Mouse (Mus musculus) kidney, embryonic 14.5 days (tissue): ENCODE results near the gene Amdhd1. TPM values are rescaled to one million over a fixed set of nuclear protein-coding genes. Genes with fewer than 3 reads are reported as not detected.

ENCODE experiments used
- ATAC-seq: fragments of 200-750 bp; cut with Nextera tagmentation; 2 replicates; pipeline ENCODE4 v1.8.0; 2017; ENCODE audit warnings: moderate number of reproducible peaks, mild to moderate bottlenecking, moderate TSS enrichment, moderate library complexity; ENCODE audit not compliant: low FRiP score, low TSS enrichment
- H3K27ac ChIP-seq: fragments of 300-500 bp; sonication (generic); 2 replicates; pipeline ENCODE4 v1.5.1; 2014; ENCODE audit warnings: low read depth, mild to moderate bottlenecking, low read length, moderate library complexity, mixed read lengths
- H3K27me3 ChIP-seq: fragments of 300-500 bp; sonication (generic); 2 replicates; pipeline ENCODE4 v1.6.1; 2014; ENCODE audit warnings: mild to moderate bottlenecking, low read length; ENCODE audit not compliant: control insufficient read depth, insufficient read depth
- H3K36me3 ChIP-seq: fragments of 300-500 bp; sonication (generic); 2 replicates; pipeline ENCODE4 v1.6.1; 2014; ENCODE audit warnings: low read length, mixed read lengths; ENCODE audit not compliant: control insufficient read depth, insufficient read depth
- H3K4me1 ChIP-seq: fragments of 300-500 bp; sonication (generic); 2 replicates; pipeline ENCODE4 v1.6.1; 2014; ENCODE audit warnings: low read length, mixed read lengths; ENCODE audit not compliant: control insufficient read depth, insufficient read depth
- H3K4me2 ChIP-seq: fragments of 300-500 bp; sonication (generic); replicated peaks from 2 replicates; pipeline ENCODE4 v1.6.1; 2014; ENCODE audit warnings: low read depth, mild to moderate bottlenecking, low read length
- H3K4me3 ChIP-seq: fragments of 300-500 bp; sonication (generic); 2 replicates; pipeline ENCODE4 v1.5.1; 2014; ENCODE audit warnings: mild to moderate bottlenecking, low read length
- H3K9ac ChIP-seq: fragments of 300-500 bp; sonication (generic); 2 replicates; pipeline ENCODE4 v1.6.1; 2014; ENCODE audit warnings: low read depth, mild to moderate bottlenecking, low read length, moderate library complexity
- H3K9me3 ChIP-seq: fragments of 300-500 bp; sonication (generic); 2 replicates; pipeline ENCODE4 v1.6.1; 2016; ENCODE audit warnings: low read length; ENCODE audit not compliant: control insufficient read depth
- WGBS: fragments of 180-500 bp; shearing (Covaris S2); extraction: QIAGEN DNeasy Blood & Tissue Kit; methylation state at CpG from one replicate; pipeline ENCODE4 v1.1.7; 2014; 5-methylcytosine and 5-hydroxymethylcytosine counted together
- polyA plus RNA-seq: library from polyadenylated mRNA; unstranded; fragments of >200 nt; fragmentation: Nextera tagmentation; extraction: Ambion mirVana; gene quantifications from 2 replicates; pipeline ENCODE4 v1.2.1, GENCODE M21; 2014

The Amdhd1 gene
- polyA plus RNA-seq, 1 experiment from 2014 or later: 0.76 TPM

- 70% methylated on average over 5 of the region's 5 CpGs for WGBS
Measured at GRCm38 (mm10) chr10:93544172-93544571, 4.3 kb upstream of the Amdhd1 start.

GRCm38 (mm10) chr10:93543176-93543575 lies 3.3 kb upstream of the Amdhd1 start:
- no peaks in the 10 kb centered on the region for H3K27me3 ChIP-seq
- ATAC-seq: no peak
- H3K4me1 ChIP-seq: peaks cover 12% of the 10 kb centered on the region
- H3K36me3 ChIP-seq: no peaks in the 10 kb centered on the region
- H3K27ac ChIP-seq: no peak overlapping the region
- H3K4me3 ChIP-seq: no peak overlapping the region
- WGBS: 61% methylated on average over 6 of the region's 6 CpGs
- no peaks in the 10 kb centered on the region for H3K9me3 ChIP-seq
- no peak overlapping the region for H3K9ac ChIP-seq
- no peak overlapping the region for H3K4me2 ChIP-seq

More at GRCm38 (mm10) chr10:93544172-93544571, 4.3 kb upstream of the Amdhd1 start:
- Histone ChIP-seq H3K27ac (no peak overlapping the region), H3K4me2 (no peak overlapping the region), H3K9me3 (no peaks in the 10 kb centered on the region), H3K4me1 (peaks cover 7% of the 10 kb centered on the region), H3K27me3 (no peaks in the 10 kb centered on the region), H3K36me3 (no peaks in the 10 kb centered on the region), H3K9ac (no peak overlapping the region), H3K4me3 (no peak overlapping the region)
- no peak for ATAC-seq

GRCm38 (mm10) chr10:93542356-93542755 lies 2.5 kb upstream of the Amdhd1 start:
- Histone ChIP-seq H3K36me3 (no peaks in the 10 kb centered on the region), H3K4me2 (no peak overlapping the region), H3K27ac (no peak overlapping the region), H3K4me3 (no peak overlapping the region), H3K9ac (no peak overlapping the region), H3K27me3 (no peaks in the 10 kb centered on the region), H3K9me3 (no peaks in the 10 kb centered on the region), H3K4me1 (peaks cover 12% of the 10 kb centered on the region)
- no peak for ATAC-seq
- 69% methylated on average over 4 of the region's 4 CpGs for WGBS

GRCm38 (mm10) chr10:93541585-93541984 lies 1.8 kb upstream of the Amdhd1 start:
- Histone ChIP-seq H3K4me3 (no peak overlapping the region), H3K36me3 (no peaks in the 10 kb centered on the region), H3K4me1 (peaks cover 12% of the 10 kb centered on the region), H3K27me3 (no peaks in the 10 kb centered on the region), H3K9me3 (no peaks in the 10 kb centered on the region), H3K27ac (no peak overlapping the region), H3K4me2 (no peak overlapping the region), H3K9ac (no peak overlapping the region)
- WGBS: 39% methylated on average over 1 of the region's 1 CpGs
- no peak for ATAC-seq

- Histone ChIP-seq H3K27me3 (no peaks in the 10 kb centered on the region; the same call in 1 of the 2 replicates), H3K4me2 (peak within 1 kb of the TSS; percentile 78), H3K4me3 (peak within 1 kb of the TSS; percentile 40), H3K4me1 (peaks cover 12% of the 10 kb centered on the region), H3K27ac (no peak within 1 kb of the TSS), H3K9ac (peak within 1 kb of the TSS; percentile 37; the same call in 1 of the 2 replicates), H3K36me3 (no peaks in the 10 kb centered on the region), H3K9me3 (no peaks in the 10 kb centered on the region)
- ATAC-seq: no peak
- WGBS: 74% methylated on average over 17 of the region's 17 CpGs
Measured at GRCm38 (mm10) chr10:93540431-93541210, 788 bp upstream of the Amdhd1 start, which contains the start of gene Ccdc38. Ccdc38 (plus strand) TSS chr10:93540632.

- Histone ChIP-seq H3K9me3 (no peaks in the 10 kb centered on the region), H3K4me3 (no peak overlapping the region), H3K9ac (no peak overlapping the region), H3K27me3 (no peaks in the 10 kb centered on the region; the same call in 1 of the 2 replicates), H3K4me2 (no peak overlapping the region), H3K27ac (no peak overlapping the region), H3K36me3 (no peaks in the 10 kb centered on the region), H3K4me1 (peaks cover 15% of the 10 kb centered on the region)
- WGBS: 25% methylated on average over 6 of the region's 6 CpGs
- no peak for ATAC-seq
Measured at GRCm38 (mm10) chr10:93538818-93539217, 1.0 kb downstream of the Amdhd1 start.

GRCm38 (mm10) chr10:93538287-93538686 lies 1.5 kb downstream of the Amdhd1 start:
- no peak overlapping the region for H3K27ac ChIP-seq
- 68% methylated on average over 2 of the region's 2 CpGs for WGBS
- no peak for ATAC-seq

GRCm38 (mm10) chr10:93525329-93525728 lies 14.5 kb downstream of the Amdhd1 start:
- H3K27me3 ChIP-seq: no peaks in the 10 kb centered on the region
- H3K36me3 ChIP-seq: no peaks in the 10 kb centered on the region
- no peaks in the 10 kb centered on the region for H3K4me1 ChIP-seq
- 78% methylated on average over 1 of the region's 1 CpGs for WGBS
- H3K9ac ChIP-seq: no peak overlapping the region
- no peak overlapping the region for H3K4me3 ChIP-seq
- no peak overlapping the region for H3K27ac ChIP-seq
- H3K9me3 ChIP-seq: no peaks in the 10 kb centered on the region
- no peak overlapping the region for H3K4me2 ChIP-seq
- no peak for ATAC-seq

More at GRCm38 (mm10) chr10:93538287-93538686, 1.5 kb downstream of the Amdhd1 start:
- Histone ChIP-seq H3K27me3 (no peaks in the 10 kb centered on the region; the same call in 1 of the 2 replicates), H3K4me3 (no peak overlapping the region), H3K9me3 (no peaks in the 10 kb centered on the region), H3K4me1 (peaks cover 15% of the 10 kb centered on the region), H3K9ac (no peak overlapping the region), H3K4me2 (no peak overlapping the region), H3K36me3 (no peaks in the 10 kb centered on the region)

GRCm38 (mm10) chr10:93520994-93521393 lies 18.8 kb downstream of the Amdhd1 start:
- Histone ChIP-seq H3K27ac (no peak overlapping the region), H3K4me1 (no peaks in the 10 kb centered on the region), H3K36me3 (no peaks in the 10 kb centered on the region), H3K4me3 (no peak overlapping the region), H3K4me2 (no peak overlapping the region), H3K9ac (no peak overlapping the region), H3K27me3 (no peaks in the 10 kb centered on the region), H3K9me3 (no peaks in the 10 kb centered on the region)
- ATAC-seq: no peak
- 71% methylated on average over 4 of the region's 4 CpGs for WGBS
